Mouse (Mus musculus): ENCODE measurements at regions not wholly inside any gene's neighbourhood (a gene's known extent, or its start where the extent isn't known, plus 50 kb on each side); places are given as distances from the start of the nearest gene placed in this dataset.
A peak's percentile ranks its signal among the peaks of the same experiment; 100 is the strongest.

GRCm38 (mm10) chr3:151638326-151638725, 111.4 kb downstream of the Ifi44 start:
- 0 out of 2 replicates have a peak, but pooled peaks have one; percentile 15 for TF ChIP-seq CTCF (IDR thresholded peaks at IDR 0.05)
- no peak for TF ChIP-seq POLR2A (IDR thresholded peaks at IDR 0.05; ENCODE audit: insufficient read depth, low read depth, low read length)
- TF ChIP-seq EP300 (IDR thresholded peaks at IDR 0.05; ENCODE audit: insufficient read depth, low read depth, low read length): no peak

Data from heart, adult 2 months (tissue).